Mouse (Mus musculus): ENCODE measurements around the gene Trim34a. TPM values are rescaled to one million over a fixed set of nuclear protein-coding genes. Genes with fewer than 3 reads are reported as not detected.
A peak's percentile ranks its signal among the peaks of the same experiment; 100 is the strongest.
"Not testable (repeated sequence)": the region's sequence is repeated elsewhere in the genome, so short reads cannot be mapped to it uniquely, and the experiment has no call there.

Trim34a gene
- 10 to 100 TPM in 1 of 2 experiments, 1 to 10 TPM in 1; 7.3 to 10.5 TPM for total RNA-seq (2021)
- long read RNA-seq, experiment 1, transcript Trim34a-203 (8 exons, 2,578 nt): major isoform, 7 of 9 reads
- long read RNA-seq, experiment 1, partial matches to known transcripts: 1 of 9 reads
- long read RNA-seq, experiment 1, other reads (novel, unspliced or antisense): 0 of 9 reads
- long read RNA-seq, experiment 2, partial matches to known transcripts: 0 of 2 reads
- long read RNA-seq, experiment 2, other reads (novel, unspliced or antisense): 0 of 2 reads

GRCm38 (mm10) chr7:104244287-104245181 lies at the start of gene Trim34a:
Gene Trim34a (plus strand): TSS chr7:104244457.
- DNase-seq: peak; percentile 41 to 76

- DNase-seq: no peak
Observed at GRCm38 (mm10) chr7:104195885-104196284, 48.4 kb upstream of the Trim34a start, which contains the start of gene Olfr649. Gene Olfr649 (minus strand): TSS chr7:104195985.

GRCm38 (mm10) chr7:104199822-104200221 lies 44.4 kb upstream of the Trim34a start:
- DNase-seq: peak; percentile 79 to 86

- DNase-seq: no peak
Observed at GRCm38 (mm10) chr7:104206197-104206596, 38.1 kb upstream of the Trim34a start.

GRCm38 (mm10) chr7:104216011-104216535 lies 28.2 kb upstream of the Trim34a start:
- no peak for DNase-seq

- no peak for DNase-seq
Observed at GRCm38 (mm10) chr7:104217881-104218280, 26.4 kb upstream of the Trim34a start.

GRCm38 (mm10) chr7:104218701-104219569 lies 25.3 kb upstream of the Trim34a start, which contains the start of gene Trim6:
Gene Trim6 (plus strand): TSS chr7:104218793.
- peak; percentile 94 for DNase-seq

GRCm38 (mm10) chr7:104231203-104231602 lies 13.1 kb upstream of the Trim34a start:
- DNase-seq: peak; percentile 27 to 46

GRCm38 (mm10) chr7:104240857-104241256 lies 3.4 kb upstream of the Trim34a start:
- DNase-seq: no peak

- DNase-seq: no peak
Observed at GRCm38 (mm10) chr7:104243616-104244015, 641 bp upstream of the Trim34a start.

- not testable (repeated sequence) for DNase-seq
Observed at GRCm38 (mm10) chr7:104260380-104260779, 16.1 kb downstream of the Trim34a start.

- DNase-seq: not testable (repeated sequence)
Observed at GRCm38 (mm10) chr7:104265335-104265734, 21.1 kb downstream of the Trim34a start.

- DNase-seq: not testable (repeated sequence)
Observed at GRCm38 (mm10) chr7:104279361-104279760, 35.1 kb downstream of the Trim34a start.

GRCm38 (mm10) chr7:104287576-104288443 lies 43.6 kb downstream of the Trim34a start, which contains the start of gene Trim5:
Gene Trim5 (minus strand): TSS chr7:104288094.
- peak; percentile 4 to 16 for DNase-seq

GRCm38 (mm10) chr7:104290641-104291040 lies 46.4 kb downstream of the Trim34a start:
- DNase-seq: no peak

- DNase-seq: no peak
Observed at GRCm38 (mm10) chr7:104291638-104292400, 47.6 kb downstream of the Trim34a start.

Measured in adrenal gland, postnatal 36 days (tissue).